Mouse (Mus musculus): Measurements from ENCODE around the gene Txndc2. TPM values are rescaled to one million over a fixed set of nuclear protein-coding genes. Genes with fewer than 3 reads are reported as not detected.
"Not testable (repeated sequence)": the region's sequence is repeated elsewhere in the genome, so short reads cannot be mapped to it uniquely, and the experiment has no call there.

The Txndc2 gene
- polyA plus RNA-seq, 1 experiment from 2014 or later: not detected

- ATAC-seq: no peak
- Histone ChIP-seq H3K9me3 (replicated peaks; ENCODE audit: control insufficient read depth, low read length, poor library complexity, severe bottlenecking) (no peaks in the 10 kb centered on the region), H3K4me3 (ENCODE audit: low read depth, low read length) (no peak overlapping the region), H3K9ac (ENCODE audit: low read depth, low read length) (no peak overlapping the region), H3K27me3 (ENCODE audit: control insufficient read depth, insufficient read depth, low read depth, low read length) (no peaks in the 10 kb centered on the region), H3K27ac (ENCODE audit: low read length) (no peak overlapping the region), H3K4me1 (ENCODE audit: control insufficient read depth, insufficient read depth, low read length) (peaks cover 11% of the 10 kb centered on the region), H3K36me3 (ENCODE audit: control insufficient read depth, insufficient read depth, low read length) (no peaks in the 10 kb centered on the region), H3K4me2 (ENCODE audit: low read length) (no peak overlapping the region)
- WGBS: 43% methylated on average over 5 of the region's 5 CpGs
These were observed 6.0 kb upstream of the Txndc2 start for GRCm38 (mm10) chr17:65647961-65648360.

- peaks cover 16% of the 10 kb centered on the region for H3K4me1 ChIP-seq (ENCODE audit: control insufficient read depth, insufficient read depth, low read length)
- WGBS: 78% methylated on average over 6 of the region's 6 CpGs
- ATAC-seq: no peak
These were observed 5.3 kb upstream of the Txndc2 start for GRCm38 (mm10) chr17:65647226-65647625.

GRCm38 (mm10) chr17:65643579-65643978 lies 1.6 kb upstream of the Txndc2 start:
- H3K4me2 ChIP-seq (ENCODE audit: low read length): peak overlapping the region; percentile 35; the same call in 1 of the 2 replicates
- H3K36me3 ChIP-seq (ENCODE audit: control insufficient read depth, insufficient read depth, low read length): no peaks in the 10 kb centered on the region
- no peaks in the 10 kb centered on the region for H3K9me3 ChIP-seq (replicated peaks; ENCODE audit: control insufficient read depth, low read length, poor library complexity, severe bottlenecking)
- WGBS: 85% methylated on average over 5 of the region's 5 CpGs
- H3K4me3 ChIP-seq (ENCODE audit: low read depth, low read length): no peak overlapping the region
- H3K9ac ChIP-seq (ENCODE audit: low read depth, low read length): no peak overlapping the region
- ATAC-seq: no peak
- H3K27ac ChIP-seq (ENCODE audit: low read length): peak overlapping the region; percentile 74
- H3K4me1 ChIP-seq (ENCODE audit: control insufficient read depth, insufficient read depth, low read length): peaks cover 16% of the 10 kb centered on the region
- H3K27me3 ChIP-seq (ENCODE audit: control insufficient read depth, insufficient read depth, low read depth, low read length): no peaks in the 10 kb centered on the region

More at GRCm38 (mm10) chr17:65647226-65647625, 5.3 kb upstream of the Txndc2 start:
- no peaks in the 10 kb centered on the region for H3K9me3 ChIP-seq (replicated peaks; ENCODE audit: control insufficient read depth, low read length, poor library complexity, severe bottlenecking)
- no peak overlapping the region for H3K27ac ChIP-seq (ENCODE audit: low read length)
- H3K9ac ChIP-seq (ENCODE audit: low read depth, low read length): no peak overlapping the region
- no peaks in the 10 kb centered on the region for H3K27me3 ChIP-seq (ENCODE audit: control insufficient read depth, insufficient read depth, low read depth, low read length)
- no peaks in the 10 kb centered on the region for H3K36me3 ChIP-seq (ENCODE audit: control insufficient read depth, insufficient read depth, low read length)
- no peak overlapping the region for H3K4me3 ChIP-seq (ENCODE audit: low read depth, low read length)
- no peak overlapping the region for H3K4me2 ChIP-seq (ENCODE audit: low read length)

GRCm38 (mm10) chr17:65643051-65643521 lies 1.1 kb upstream of the Txndc2 start:
- ATAC-seq: peak; percentile 79
- H3K9ac ChIP-seq (ENCODE audit: low read depth, low read length): no peak overlapping the region
- no peaks in the 10 kb centered on the region for H3K27me3 ChIP-seq (ENCODE audit: control insufficient read depth, insufficient read depth, low read depth, low read length)
- H3K4me1 ChIP-seq (ENCODE audit: control insufficient read depth, insufficient read depth, low read length): peaks cover 16% of the 10 kb centered on the region
- peak overlapping the region; percentile 35; the same call in 1 of the 2 replicates for H3K4me2 ChIP-seq (ENCODE audit: low read length)
- 19% methylated on average over 10 of the region's 10 CpGs for WGBS
- H3K9me3 ChIP-seq (replicated peaks; ENCODE audit: control insufficient read depth, low read length, poor library complexity, severe bottlenecking): no peaks in the 10 kb centered on the region
- peak overlapping the region; percentile 74 for H3K27ac ChIP-seq (ENCODE audit: low read length)
- no peaks in the 10 kb centered on the region for H3K36me3 ChIP-seq (ENCODE audit: control insufficient read depth, insufficient read depth, low read length)
- no peak overlapping the region for H3K4me3 ChIP-seq (ENCODE audit: low read depth, low read length)

GRCm38 (mm10) chr17:65642578-65642991 lies 617 bp upstream of the Txndc2 start:
- Histone ChIP-seq H3K36me3 (ENCODE audit: control insufficient read depth, insufficient read depth, low read length) (no peaks in the 10 kb centered on the region), H3K9ac (ENCODE audit: low read depth, low read length) (no peak overlapping the region), H3K4me1 (ENCODE audit: control insufficient read depth, insufficient read depth, low read length) (peaks cover 13% of the 10 kb centered on the region), H3K4me3 (ENCODE audit: low read depth, low read length) (no peak overlapping the region), H3K27ac (ENCODE audit: low read length) (peak overlapping the region; percentile 74), H3K27me3 (ENCODE audit: control insufficient read depth, insufficient read depth, low read depth, low read length) (no peaks in the 10 kb centered on the region), H3K4me2 (ENCODE audit: low read length) (peak overlapping the region; percentile 8; the same call in 1 of the 2 replicates), H3K9me3 (replicated peaks; ENCODE audit: control insufficient read depth, low read length, poor library complexity, severe bottlenecking) (no peaks in the 10 kb centered on the region)
- 17% methylated on average over 5 of the region's 5 CpGs for WGBS
- peak; percentile 69 for ATAC-seq

- ATAC-seq: no peak
- H3K4me2 ChIP-seq (ENCODE audit: low read length): no peak overlapping the region
- H3K36me3 ChIP-seq (ENCODE audit: control insufficient read depth, insufficient read depth, low read length): no peaks in the 10 kb centered on the region
- no peaks in the 10 kb centered on the region for H3K27me3 ChIP-seq (ENCODE audit: control insufficient read depth, insufficient read depth, low read depth, low read length)
- peaks cover 13% of the 10 kb centered on the region for H3K4me1 ChIP-seq (ENCODE audit: control insufficient read depth, insufficient read depth, low read length)
- H3K27ac ChIP-seq (ENCODE audit: low read length): no peak overlapping the region
- no peak overlapping the region for H3K9ac ChIP-seq (ENCODE audit: low read depth, low read length)
- H3K4me3 ChIP-seq (ENCODE audit: low read depth, low read length): no peak overlapping the region
- 89% methylated on average over 1 of the region's 1 CpGs for WGBS
- no peaks in the 10 kb centered on the region for H3K9me3 ChIP-seq (replicated peaks; ENCODE audit: control insufficient read depth, low read length, poor library complexity, severe bottlenecking)
These were observed 2.8 kb downstream of the Txndc2 start for GRCm38 (mm10) chr17:65639144-65639543.

GRCm38 (mm10) chr17:65635715-65636360 lies 6.1 kb downstream of the Txndc2 start:
- no peak overlapping the region for H3K27ac ChIP-seq (ENCODE audit: low read length)
- no peaks in the 10 kb centered on the region for H3K4me1 ChIP-seq (ENCODE audit: control insufficient read depth, insufficient read depth, low read length)
- WGBS: 86% methylated on average over 14 of the region's 14 CpGs
- no peak overlapping the region for H3K4me3 ChIP-seq (ENCODE audit: low read depth, low read length)
- no peak for ATAC-seq
- no peaks in the 10 kb centered on the region for H3K9me3 ChIP-seq (replicated peaks; ENCODE audit: control insufficient read depth, low read length, poor library complexity, severe bottlenecking)
- H3K4me2 ChIP-seq (ENCODE audit: low read length): no peak overlapping the region
- H3K9ac ChIP-seq (ENCODE audit: low read depth, low read length): no peak overlapping the region
- H3K36me3 ChIP-seq (ENCODE audit: control insufficient read depth, insufficient read depth, low read length): no peaks in the 10 kb centered on the region
- H3K27me3 ChIP-seq (ENCODE audit: control insufficient read depth, insufficient read depth, low read depth, low read length): no peaks in the 10 kb centered on the region

GRCm38 (mm10) chr17:65629943-65630342 lies 12.0 kb downstream of the Txndc2 start:
- 84% methylated on average over 6 of the region's 6 CpGs for whole genome bisulfite sequencing

GRCm38 (mm10) chr17:65628823-65629532 lies 13.0 kb downstream of the Txndc2 start:
- not testable (repeated sequence) for H3K9me3 ChIP-seq (replicated peaks; ENCODE audit: control insufficient read depth, low read length, poor library complexity, severe bottlenecking); H3K27ac ChIP-seq (ENCODE audit: low read length); H3K9ac ChIP-seq (ENCODE audit: low read depth, low read length); H3K4me3 ChIP-seq (ENCODE audit: low read depth, low read length); ATAC-seq; H3K27me3 ChIP-seq (ENCODE audit: control insufficient read depth, insufficient read depth, low read depth, low read length); H3K4me1 ChIP-seq (ENCODE audit: control insufficient read depth, insufficient read depth, low read length); H3K36me3 ChIP-seq (ENCODE audit: control insufficient read depth, insufficient read depth, low read length); H3K4me2 ChIP-seq (ENCODE audit: low read length)
- 90% methylated on average over 13 of the region's 13 CpGs for WGBS

More at GRCm38 (mm10) chr17:65629943-65630342, 12.0 kb downstream of the Txndc2 start:
- no peak overlapping the region for H3K9ac ChIP-seq (ENCODE audit: low read depth, low read length)
- H3K27me3 ChIP-seq (ENCODE audit: control insufficient read depth, insufficient read depth, low read depth, low read length): no peaks in the 10 kb centered on the region
- no peak overlapping the region for H3K4me2 ChIP-seq (ENCODE audit: low read length)
- no peaks in the 10 kb centered on the region for H3K9me3 ChIP-seq (replicated peaks; ENCODE audit: control insufficient read depth, low read length, poor library complexity, severe bottlenecking)
- no peak overlapping the region for H3K27ac ChIP-seq (ENCODE audit: low read length)
- no peaks in the 10 kb centered on the region for H3K36me3 ChIP-seq (ENCODE audit: control insufficient read depth, insufficient read depth, low read length)
- H3K4me1 ChIP-seq (ENCODE audit: control insufficient read depth, insufficient read depth, low read length): no peaks in the 10 kb centered on the region
- ATAC-seq: no peak
- H3K4me3 ChIP-seq (ENCODE audit: low read depth, low read length): no peak overlapping the region
